Mouse (Mus musculus): Measurements from ENCODE around the gene Cyp2c38.
"Not testable (repeated sequence)": the region's sequence is repeated elsewhere in the genome, so short reads cannot be mapped to it uniquely, and the experiment has no call there.

Gene Cyp2c38

GRCm38 (mm10) chr19:39462941-39463340 lies at the start of gene Cyp2c38:
Gene Cyp2c38, minus strand, starts transcription at chr19:39463075.
- no peak for DNase-seq (ENCODE audit: low read depth, low spot score)

- no peak for DNase-seq (ENCODE audit: low read depth, low spot score)
These were observed 47.7 kb upstream of the Cyp2c38 start, which contains the start of gene Cyp2c39 for GRCm38 (mm10) chr19:39510534-39510933. Gene Cyp2c39, plus strand, starts transcription at chr19:39510862.

- DNase-seq (ENCODE audit: low read depth, low spot score), result no peak
These were observed 46.7 kb upstream of the Cyp2c38 start for GRCm38 (mm10) chr19:39509533-39509932.

- DNase-seq (ENCODE audit: low read depth, low spot score), result no peak
These were observed 43.5 kb upstream of the Cyp2c38 start for GRCm38 (mm10) chr19:39506341-39506740.

- DNase-seq (ENCODE audit: low read depth, low spot score), result not testable (repeated sequence)
These were observed 21.1 kb upstream of the Cyp2c38 start for GRCm38 (mm10) chr19:39483961-39484360.

GRCm38 (mm10) chr19:39463923-39464322 lies 1.0 kb upstream of the Cyp2c38 start:
- no peak for DNase-seq (ENCODE audit: low read depth, low spot score)
